Mouse (Mus musculus) stomach, embryonic 14.5 days (tissue): Measurements from ENCODE around the gene Tns1. TPM values are rescaled to one million over a fixed set of nuclear protein-coding genes. Genes with fewer than 3 reads are reported as not detected.

Source experiments
- ATAC-seq: fragments of 200-750 bp; cut with Nextera tagmentation; 2 replicates; pipeline ENCODE4 v1.8.0; 2017; ENCODE audit warnings: low read depth, moderate TSS enrichment; ENCODE audit not compliant: insufficient number of reproducible peaks, insufficient read depth, low FRiP score
- H3K27ac ChIP-seq: fragments of 300-500 bp; sonication (generic); 2 replicates; pipeline ENCODE4 v1.5.1; 2014; ENCODE audit warnings: mild to moderate bottlenecking, low read length, moderate library complexity, mixed read lengths
- H3K27me3 ChIP-seq: fragments of 300-500 bp; sonication (generic); 2 replicates; pipeline ENCODE4 v1.6.1; 2014; ENCODE audit warnings: low read length, control low read depth, mixed read lengths; ENCODE audit not compliant: control insufficient read depth, insufficient read depth
- H3K36me3 ChIP-seq: fragments of 300-500 bp; sonication (generic); 2 replicates; pipeline ENCODE4 v1.6.1; 2014; ENCODE audit warnings: mild to moderate bottlenecking, control low read depth, low read length, moderate library complexity, mixed read lengths; ENCODE audit not compliant: control insufficient read depth, insufficient read depth
- H3K4me1 ChIP-seq: fragments of 300-500 bp; sonication (generic); 2 replicates; pipeline ENCODE4 v1.6.1; 2014; ENCODE audit warnings: low read length, control low read depth, mixed read lengths; ENCODE audit not compliant: control insufficient read depth, insufficient read depth
- H3K4me2 ChIP-seq: fragments of 300-500 bp; sonication (generic); replicated peaks from 2 replicates; pipeline ENCODE4 v1.6.1; 2014; ENCODE audit warnings: low read depth, low read length, control low read depth
- H3K4me3 ChIP-seq: fragments of 300-500 bp; sonication (generic); 2 replicates; pipeline ENCODE4 v1.5.1; 2014; ENCODE audit warnings: low read depth, low read length, control low read depth
- H3K9ac ChIP-seq: fragments of 300-500 bp; sonication (generic); replicated peaks from 2 replicates; pipeline ENCODE4 v1.6.1; 2014; ENCODE audit warnings: low read depth, mild to moderate bottlenecking, control low read depth, low read length, moderate library complexity, mixed read lengths
- H3K9me3 ChIP-seq: fragments of 300-500 bp; sonication (generic); 2 replicates; pipeline ENCODE4 v1.6.1; 2016; ENCODE audit warnings: low read depth, low read length, control low read depth; ENCODE audit not compliant: control insufficient read depth
- WGBS: fragments of 180-500 bp; shearing (Covaris S2); extraction: QIAGEN DNeasy Blood & Tissue Kit; methylation state at CpG from one replicate; pipeline ENCODE4 v1.1.7; 2014; 5-methylcytosine and 5-hydroxymethylcytosine counted together
- polyA plus RNA-seq: library from polyadenylated mRNA; unstranded; fragments of >200 nt; fragmentation: Nextera tagmentation; extraction: Ambion mirVana; gene quantifications from 2 replicates; pipeline ENCODE4 v1.2.1, GENCODE M21; 2014

The Tns1 gene
- polyA plus RNA-seq, 1 experiment from 2014 or later, result 35.3 TPM

GRCm38 (mm10) chr1:74132011-74132410 is 7.8 kb upstream of the Tns1 start:
- Histone ChIP-seq H3K9me3 (no peaks in the 10 kb centered on the region), H3K4me1 (no peaks in the 10 kb centered on the region), H3K4me3 (no peak overlapping the region), H3K4me2 (no peak overlapping the region), H3K36me3 (no peaks in the 10 kb centered on the region), H3K27me3 (no peaks in the 10 kb centered on the region), H3K27ac (no peak overlapping the region), H3K9ac (no peak overlapping the region)
- no peak for ATAC-seq
- 69% methylated on average over 3 of the region's 3 CpGs for WGBS

DNA sequence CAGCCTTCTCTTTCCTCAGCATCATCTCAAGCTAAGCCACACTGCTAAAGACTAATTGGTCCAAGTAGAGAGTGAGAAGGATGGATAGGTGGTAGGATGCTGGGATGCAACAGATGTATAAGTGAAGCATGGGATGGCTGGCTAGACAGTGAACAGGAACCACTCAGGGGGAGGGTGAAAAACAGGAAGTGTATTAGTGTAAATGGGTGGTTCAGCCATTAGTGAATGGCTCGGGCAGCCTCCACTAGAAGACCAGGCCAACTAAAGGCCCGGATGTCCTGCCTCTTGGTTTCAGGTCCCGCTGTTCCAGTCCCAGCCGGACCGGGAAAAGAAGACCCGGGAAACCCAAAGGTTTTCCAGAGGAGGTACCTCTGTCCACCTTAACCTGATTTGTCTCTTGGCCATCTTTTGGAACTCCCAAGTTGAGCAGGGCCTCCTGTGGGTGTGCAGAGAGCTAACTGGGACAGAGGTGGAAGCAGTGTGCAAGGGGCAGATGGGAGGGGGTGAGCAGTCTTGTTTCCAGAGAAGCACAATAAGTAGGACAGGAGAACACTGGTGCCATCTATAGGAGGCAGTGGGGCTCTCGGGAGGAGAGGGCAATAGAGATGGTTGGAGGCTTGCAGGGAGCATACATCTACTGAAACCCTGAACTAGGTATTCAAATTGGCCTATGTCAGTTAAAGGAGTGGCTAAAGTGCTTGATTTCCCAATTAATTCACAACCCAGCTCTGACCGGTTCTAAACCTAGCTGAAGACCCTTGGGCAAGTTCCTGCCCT is 6.8 kb upstream of the Tns1 start:
- H3K4me3 ChIP-seq, result no peak overlapping the region
- WGBS, result 90% methylated on average over 8 of the region's 8 CpGs
- no peaks in the 10 kb centered on the region for H3K27me3 ChIP-seq
- H3K9ac ChIP-seq, result no peak overlapping the region
- H3K4me1 ChIP-seq, result no peaks in the 10 kb centered on the region
- no peak for ATAC-seq
- H3K9me3 ChIP-seq, result no peaks in the 10 kb centered on the region
- no peak overlapping the region for H3K27ac ChIP-seq
- H3K36me3 ChIP-seq, result no peaks in the 10 kb centered on the region
- H3K4me2 ChIP-seq, result no peak overlapping the region

DNA sequence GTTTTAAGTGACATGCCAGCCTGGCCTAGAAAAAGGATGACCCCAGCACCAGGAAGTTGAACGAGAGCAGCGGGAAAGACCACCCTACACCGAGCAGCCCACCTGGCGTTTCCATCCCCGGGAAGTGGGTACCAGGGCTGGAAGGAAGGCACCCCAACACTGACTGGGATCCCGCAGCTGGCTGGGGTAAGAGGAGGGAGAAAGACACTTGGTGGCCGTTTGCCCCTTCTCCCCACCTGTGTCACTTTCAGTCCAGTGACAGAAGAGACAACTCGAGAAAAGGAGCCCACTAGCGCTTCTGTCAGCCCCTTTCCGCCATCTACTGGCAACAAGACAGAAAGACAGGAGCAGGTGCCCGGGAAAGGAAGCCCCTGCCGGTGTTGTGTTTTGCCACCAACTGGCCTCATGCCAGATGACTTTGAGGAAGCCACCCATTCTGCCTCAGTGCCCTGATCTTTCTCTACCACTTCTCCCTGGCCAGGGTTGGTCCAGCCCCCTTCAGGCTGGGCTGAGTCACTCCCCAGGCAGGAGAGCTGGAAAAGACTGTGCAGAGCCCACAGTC is 823 bp upstream of the Tns1 start, which contains the start of gene Rufy4:
Rufy4 (plus strand) TSS at position 551 of the 562 bp plus-strand sequence.
- 0% methylated on average over 12 of the region's 12 CpGs for WGBS
- peak; percentile 30; the same call in 1 of the 2 replicates for ATAC-seq
- Histone ChIP-seq H3K9me3 (no peaks in the 10 kb centered on the region), H3K27ac (no peak within 1 kb of the TSS), H3K4me2 (peak within 1 kb of the TSS; percentile 87), H3K4me3 (peak within 1 kb of the TSS; percentile 51), H3K4me1 (0 out of 2 replicates have a peak, but pooled peaks cover 3% of the 10 kb centered on the region), H3K36me3 (no peaks in the 10 kb centered on the region), H3K9ac (peak within 1 kb of the TSS; percentile 61), H3K27me3 (no peaks in the 10 kb centered on the region)

- 0 out of 2 replicates have a peak, but pooled peaks cover 3% of the 10 kb centered on the region for H3K4me1 ChIP-seq
- H3K27ac ChIP-seq, result no peak overlapping the region
- ATAC-seq, result no peak
- no peaks in the 10 kb centered on the region for H3K9me3 ChIP-seq
- H3K9ac ChIP-seq, result no peak overlapping the region
- no peaks in the 10 kb centered on the region for H3K27me3 ChIP-seq
- H3K4me3 ChIP-seq, result no peak overlapping the region
- 68% methylated on average over 8 of the region's 8 CpGs for WGBS
- H3K4me2 ChIP-seq, result no peak overlapping the region
- H3K36me3 ChIP-seq, result no peaks in the 10 kb centered on the region
These were observed 1.0 kb downstream of the Tns1 start for GRCm38 (mm10) chr1:74123215-74123614.

DNA sequence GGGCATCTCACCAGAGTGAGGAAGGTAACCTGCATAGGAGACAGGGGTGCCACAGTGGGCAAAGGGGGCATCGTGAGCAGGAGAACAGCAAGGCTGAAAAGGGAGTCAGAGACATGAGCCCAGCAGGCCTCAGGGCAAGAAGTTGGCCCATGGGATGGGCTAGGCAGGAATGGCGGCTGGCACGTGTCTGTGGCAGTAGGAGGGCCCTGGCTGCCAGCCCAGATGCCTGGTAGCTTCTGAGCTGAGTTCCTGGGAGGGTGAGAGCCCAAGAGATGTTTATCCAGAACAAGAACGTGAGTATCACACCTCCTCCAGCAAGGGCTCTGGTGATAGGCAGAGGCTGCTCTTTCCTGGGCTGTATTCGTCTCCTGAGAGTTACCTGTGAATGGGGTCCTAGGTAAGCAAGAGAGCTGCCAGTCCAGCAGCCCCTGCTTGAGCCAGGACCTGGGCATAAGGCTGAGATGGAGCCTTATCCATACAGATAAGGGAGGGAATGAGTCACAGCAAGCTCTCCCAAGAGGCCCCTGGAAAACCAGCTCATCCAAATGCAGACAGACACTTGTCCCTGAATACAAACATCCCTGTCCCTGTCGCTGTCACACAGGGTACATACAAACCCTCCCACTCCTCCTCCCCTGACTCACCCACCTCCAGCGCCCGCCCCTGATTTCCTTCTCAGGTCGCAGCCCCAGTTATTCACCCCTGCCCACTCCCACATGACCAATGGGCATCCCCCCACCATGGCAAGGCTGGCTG is 2.2 kb downstream of the Tns1 start:
- Histone ChIP-seq H3K4me1 (0 out of 2 replicates have a peak, but pooled peaks cover 3% of the 10 kb centered on the region), H3K27ac (no peak overlapping the region), H3K36me3 (no peaks in the 10 kb centered on the region), H3K9ac (no peak overlapping the region), H3K9me3 (no peaks in the 10 kb centered on the region), H3K27me3 (no peaks in the 10 kb centered on the region), H3K4me2 (no peak overlapping the region), H3K4me3 (no peak overlapping the region)
- WGBS, result 44% methylated on average over 9 of the region's 9 CpGs
- ATAC-seq, result no peak

DNA sequence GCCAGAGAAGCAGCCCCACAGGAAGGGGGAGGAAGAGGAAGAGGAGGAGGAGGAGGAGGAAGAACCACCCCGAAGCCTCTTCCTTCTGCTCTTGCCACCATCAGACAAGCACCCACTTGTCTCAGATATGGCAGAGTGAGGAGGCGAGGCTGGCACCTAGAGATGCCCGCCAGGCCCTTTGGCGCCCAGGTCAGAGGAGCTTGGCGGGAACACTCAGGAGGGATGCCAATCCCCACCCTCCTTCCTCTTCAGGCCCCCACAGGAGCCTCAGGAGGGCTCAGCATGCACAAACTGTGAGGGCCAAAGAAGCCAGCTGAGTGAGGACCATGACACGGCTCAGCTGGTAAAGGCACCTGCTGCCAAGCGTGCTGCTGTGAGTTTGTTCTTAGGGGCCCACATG is 3.1 kb downstream of the Tns1 start:
- no peaks in the 10 kb centered on the region for H3K36me3 ChIP-seq
- ATAC-seq, result no peak
- H3K27ac ChIP-seq, result no peak overlapping the region
- 87% methylated on average over 7 of the region's 7 CpGs for WGBS
- H3K9ac ChIP-seq, result no peak overlapping the region
- 0 out of 2 replicates have a peak, but pooled peaks cover 3% of the 10 kb centered on the region for H3K4me1 ChIP-seq
- H3K4me3 ChIP-seq, result no peak overlapping the region
- no peaks in the 10 kb centered on the region for H3K9me3 ChIP-seq
- H3K27me3 ChIP-seq, result no peaks in the 10 kb centered on the region
- no peak overlapping the region for H3K4me2 ChIP-seq

DNA sequence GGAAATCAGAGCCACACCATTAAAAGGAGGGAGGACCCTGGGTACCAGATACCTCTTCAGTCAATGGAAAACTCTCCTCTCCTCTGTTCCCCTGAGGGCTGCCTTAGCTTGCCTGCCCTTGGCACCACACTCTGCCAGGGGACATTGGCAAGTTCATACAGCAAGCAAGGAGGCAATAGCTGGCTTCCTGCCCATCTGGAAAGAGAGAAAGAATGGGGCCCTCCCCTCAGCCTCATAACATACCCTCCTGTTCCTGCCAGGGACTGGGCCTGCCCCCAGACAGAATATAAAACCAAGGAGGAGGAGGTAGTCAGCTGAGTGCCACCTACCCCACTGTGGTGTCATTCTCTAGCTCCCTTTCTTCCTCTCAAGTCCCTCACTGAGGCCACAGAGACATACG is 5.1 kb downstream of the Tns1 start:
- Histone ChIP-seq H3K4me1 (0 out of 2 replicates have a peak, but pooled peaks cover 2% of the 10 kb centered on the region), H3K4me2 (no peak overlapping the region), H3K27ac (no peak overlapping the region), H3K27me3 (no peaks in the 10 kb centered on the region), H3K4me3 (no peak overlapping the region), H3K9ac (no peak overlapping the region), H3K9me3 (no peaks in the 10 kb centered on the region), H3K36me3 (no peaks in the 10 kb centered on the region)
- no peak for ATAC-seq
- 95% methylated on average over 1 of the region's 1 CpGs for WGBS

- Histone ChIP-seq H3K9ac (no peak overlapping the region), H3K36me3 (no peaks in the 10 kb centered on the region), H3K27ac (no peak overlapping the region), H3K4me1 (no peaks in the 10 kb centered on the region), H3K27me3 (no peaks in the 10 kb centered on the region), H3K4me3 (no peak overlapping the region), H3K9me3 (no peaks in the 10 kb centered on the region), H3K4me2 (no peak overlapping the region)
- WGBS, result 84% methylated on average over 6 of the region's 6 CpGs
- no peak for ATAC-seq
These were observed 6.4 kb downstream of the Tns1 start for GRCm38 (mm10) chr1:74117876-74118275.
